Comparison of ENCODE assay signal across 17 mouse cellular contexts in genomic region chr8:61182020-61182419, GRCm38 (mm10). TPM values are rescaled to one million over a fixed set of nuclear protein-coding genes. Genes with fewer than 3 reads are reported as not detected.
DNase-seq lines count a peak whose midpoint lies in the region; ATAC-seq and TF ChIP-seq lines count a peak whose summit lies in the region.
"Had no signal": no experiment of that assay in that cellular context is flagged by ENCODE, and none has a peak within 500 bp of the region (broad histone marks: within the 10 kb centered on the region; RNA-seq: fewer than 3 reads in every experiment).

No protein-coding gene starts in this region.

- H3K4me3 ChIP-seq in kidney, adult 2 months (ENCODE audit: insufficient read depth, low read depth, low read length): no peak overlapping the region
- H3K4me3 ChIP-seq in forebrain, embryonic 13.5 days: no peak overlapping the region
- no peak overlapping the region for H3K4me3 ChIP-seq in hindbrain, embryonic 10.5 days
- H3K4me3 ChIP-seq: embryonic facial prominence, embryonic 12.5 days; heart, embryonic 13.5 days; limb, embryonic 13.5 days had no signal

- H3K4me2 ChIP-seq in forebrain, embryonic 13.5 days: no peak overlapping the region
- H3K4me2 ChIP-seq: embryonic facial prominence, embryonic 12.5 days; heart, embryonic 13.5 days; limb, embryonic 13.5 days had no signal

- no peaks in the 10 kb centered on the region for H3K36me3 ChIP-seq in kidney, adult 2 months (ENCODE audit: control insufficient read depth, insufficient read depth, low read length)
- H3K36me3 ChIP-seq in forebrain, embryonic 13.5 days (ENCODE audit: poor library complexity, severe bottlenecking): no peaks in the 10 kb centered on the region
- H3K36me3 ChIP-seq in hindbrain, embryonic 10.5 days: no peaks in the 10 kb centered on the region
- H3K36me3 ChIP-seq: embryonic facial prominence, embryonic 12.5 days; heart, embryonic 13.5 days; limb, embryonic 13.5 days had no signal

- DNase-seq in adrenal gland, postnatal 10 days: peak; percentile 8
- no peak for DNase-seq in adrenal gland, postnatal 14 days
- DNase-seq in kidney, postnatal 10 days: peak; percentile 21
- no peak for DNase-seq in kidney, adult 2 months
- DNase-seq in brain, adult 2 months (ENCODE audit: low read depth, low spot score): peak; percentile 25
- DNase-seq in cerebellum, postnatal 14 days: peak; percentile 65 to 83
- no peak for DNase-seq in hindbrain, embryonic 10.5 days (ENCODE audit: low spot score)
- DNase-seq: adrenal gland, adult 2 months; kidney, postnatal 25 days; layer of hippocampus, postnatal 36 days; right cerebral cortex, adult 18-20 months; thymus, adult 18-20 months had no signal

- peaks cover 7% of the 10 kb centered on the region; the same call in 1 of the 2 replicates for H3K4me1 ChIP-seq in kidney, adult 2 months (ENCODE audit: control insufficient read depth, insufficient read depth, low read length)
- H3K4me1 ChIP-seq in forebrain, embryonic 13.5 days: peaks cover 11% of the 10 kb centered on the region; the same call in 1 of the 2 replicates
- no peaks in the 10 kb centered on the region for H3K4me1 ChIP-seq in hindbrain, embryonic 10.5 days (replicated peaks)
- H3K4me1 ChIP-seq: embryonic facial prominence, embryonic 12.5 days; limb, embryonic 13.5 days had no signal

- H3K27me3 ChIP-seq in kidney, adult 2 months (replicated peaks; ENCODE audit: control insufficient read depth, insufficient read depth, low read length): no peaks in the 10 kb centered on the region
- H3K27me3 ChIP-seq in forebrain, embryonic 13.5 days: no peaks in the 10 kb centered on the region
- no peaks in the 10 kb centered on the region for H3K27me3 ChIP-seq in hindbrain, embryonic 10.5 days (ENCODE audit: insufficient read depth, poor library complexity, severe bottlenecking)
- H3K27me3 ChIP-seq: embryonic facial prominence, embryonic 12.5 days; limb, embryonic 13.5 days had no signal

- no peak overlapping the region for H3K27ac ChIP-seq in kidney, adult 2 months (ENCODE audit: insufficient read depth, low read depth, low read length)
- H3K27ac ChIP-seq in forebrain, embryonic 13.5 days: no peak overlapping the region
- no peak overlapping the region for H3K27ac ChIP-seq in hindbrain, embryonic 10.5 days
- H3K27ac ChIP-seq: embryonic facial prominence, embryonic 12.5 days; heart, embryonic 13.5 days; limb, embryonic 13.5 days had no signal

- WGBS in kidney, adult 2 months: 81% methylated on average over 4 of the region's 4 CpGs
- WGBS in forebrain, embryonic 13.5 days: 89% methylated on average over 4 of the region's 4 CpGs
- 91% methylated on average over 4 of the region's 4 CpGs for WGBS in hindbrain, embryonic 10.5 days

- TF ChIP-seq CTCF in kidney, adult 2 months (conservative IDR thresholded peaks at IDR 0.05; ENCODE audit: insufficient read depth, insufficient read length, low read depth, low read length): no peak

- no peak for TF ChIP-seq POLR2A in kidney, adult 2 months (IDR thresholded peaks at IDR 0.05; ENCODE audit: low read depth, low read length)

- no peak overlapping the region for H3K9ac ChIP-seq in forebrain, embryonic 13.5 days
- H3K9ac ChIP-seq: embryonic facial prominence, embryonic 12.5 days; heart, embryonic 13.5 days; limb, embryonic 13.5 days had no signal

- H3K9me3 ChIP-seq in forebrain, embryonic 13.5 days (replicated peaks): no peaks in the 10 kb centered on the region; the same call in 1 of the 2 replicates
- H3K9me3 ChIP-seq in hindbrain, embryonic 10.5 days: no peaks in the 10 kb centered on the region
- H3K9me3 ChIP-seq: embryonic facial prominence, embryonic 12.5 days; limb, embryonic 13.5 days had no signal

- no peak for ATAC-seq in forebrain, embryonic 13.5 days
- ATAC-seq: inflammation-experienced regulatory T-cells, adult 6 months had no signal

RNA-seq across cellular contexts. Expression of gene Sh3rf1, which starts 41.7 kb away (rescaled TPM):
- total RNA-seq in adrenal gland, postnatal 10 days (2021): 10 to 100 TPM; 10.1 to 10.4 TPM
- total RNA-seq in adrenal gland, postnatal 14 days (2021): 9.3 and 10.1 TPM in 2 replicates
- 14.4 and 15.3 TPM in 2 replicates for polyA plus RNA-seq in kidney, adult 2 months (2012; rRNA removed)
- polyA plus RNA-seq in forebrain, embryonic 13.5 days (2015; fragmentation: Nextera tagmentation; extraction: Ambion mirVana): 31.4 and 34.5 TPM in 2 replicates
- 17.2 and 20.3 TPM in 2 replicates for polyA plus RNA-seq in hindbrain, embryonic 10.5 days (2016; fragmentation: Nextera tagmentation; extraction: Ambion mirVana)

Comparison
In these comparisons a context has a peak if more than half of its experiments do, and no peak if none do; other contexts are left out.
1. DNase-seq: peak in adrenal gland, postnatal 10 days (single experiment), kidney, postnatal 10 days (single experiment), brain, adult 2 months (single experiment) and cerebellum, postnatal 14 days (2 of 2); none in adrenal gland, postnatal 14 days (single experiment), kidney, adult 2 months (single experiment) and hindbrain, embryonic 10.5 days (single experiment).